Mouse (Mus musculus) intestine, embryonic 15.5 days (tissue): ENCODE data around the gene Fam167b. TPM values are rescaled to one million over a fixed set of nuclear protein-coding genes. Genes with fewer than 3 reads are reported as not detected.
"Not testable (repeated sequence)": the region's sequence is repeated elsewhere in the genome, so short reads cannot be mapped to it uniquely, and the experiment has no call there.

Source experiments
- ATAC-seq: fragments of 200-750 bp; cut with Nextera tagmentation; 2 replicates; pipeline ENCODE4 v1.8.0; 2017; ENCODE audit warnings: moderate TSS enrichment, moderate library complexity
- H3K27ac ChIP-seq: fragments of 300-500 bp; sonication (generic); 2 replicates; pipeline ENCODE4 v1.5.1; 2015; ENCODE audit warnings: mild to moderate bottlenecking, inconsistent platforms
- H3K27me3 ChIP-seq: fragments of 300-500 bp; sonication (generic); replicated peaks from 2 replicates; pipeline ENCODE4 v1.6.1; 2015; ENCODE audit warnings: inconsistent platforms
- H3K36me3 ChIP-seq: fragments of 300-500 bp; sonication (generic); 2 replicates; pipeline ENCODE4 v1.6.1; 2015; ENCODE audit warnings: inconsistent platforms
- H3K4me1 ChIP-seq: fragments of 300-500 bp; sonication (generic); replicated peaks from 2 replicates; pipeline ENCODE4 v1.6.1; 2015; ENCODE audit warnings: inconsistent platforms
- H3K4me2 ChIP-seq: fragments of 300-500 bp; sonication (generic); replicated peaks from 2 replicates; pipeline ENCODE4 v1.6.1; 2015; ENCODE audit warnings: mild to moderate bottlenecking, inconsistent platforms
- H3K4me3 ChIP-seq: fragments of 300-500 bp; sonication (generic); replicated peaks from 2 replicates; pipeline ENCODE4 v1.5.1; 2015; ENCODE audit warnings: inconsistent platforms
- H3K9ac ChIP-seq: fragments of 300-500 bp; sonication (generic); 2 replicates; pipeline ENCODE4 v1.6.1; 2015; ENCODE audit warnings: inconsistent platforms
- H3K9me3 ChIP-seq: fragments of 300-500 bp; sonication (generic); 2 replicates; pipeline ENCODE4 v1.6.1; 2016; ENCODE audit warnings: inconsistent platforms
- WGBS: fragments of 180-500 bp; shearing (Covaris S2); methylation state at CpG from one replicate; pipeline ENCODE4 v1.1.7; 2015; 5-methylcytosine and 5-hydroxymethylcytosine counted together
- polyA plus RNA-seq: library from polyadenylated mRNA; unstranded; fragments of >200 nt; fragmentation: Nextera tagmentation; extraction: Ambion mirVana; gene quantifications from 2 replicates; pipeline ENCODE4 v1.2.1, GENCODE M21; 2015

The Fam167b gene
- polyA plus RNA-seq, 1 experiment from 2014 or later, result 3.0 TPM

GRCm38 (mm10) chr4:129555421-129555861, 22.9 kb downstream of the Fam167b start:
- WGBS, result 6% methylated on average over 16 of the region's 16 CpGs
- Histone ChIP-seq H3K36me3 (no peaks in the 10 kb centered on the region), H3K27ac (no peak overlapping the region), H3K9ac (peak overlapping the region; percentile 51), H3K4me1 (peaks cover 10% of the 10 kb centered on the region), H3K9me3 (no peaks in the 10 kb centered on the region), H3K27me3 (no peaks in the 10 kb centered on the region), H3K4me3 (peak overlapping the region; percentile 46), H3K4me2 (peak overlapping the region; percentile 87)
- ATAC-seq, result peak; percentile 27

GRCm38 (mm10) chr4:129554512-129554911, 23.8 kb downstream of the Fam167b start:
- H3K4me2 ChIP-seq, H3K27me3 ChIP-seq, ATAC-seq, H3K9ac ChIP-seq, H3K36me3 ChIP-seq, H3K27ac ChIP-seq, H3K9me3 ChIP-seq, H3K4me3 ChIP-seq: not testable (repeated sequence)
- WGBS, result 85% methylated on average over 6 of the region's 6 CpGs
- peaks cover 10% of the 10 kb centered on the region for H3K4me1 ChIP-seq

- H3K9ac ChIP-seq, result no peak overlapping the region
- H3K4me3 ChIP-seq, result no peak overlapping the region
- no peaks in the 10 kb centered on the region for H3K27me3 ChIP-seq
- H3K36me3 ChIP-seq, result no peaks in the 10 kb centered on the region
- no peak for ATAC-seq
- H3K4me2 ChIP-seq, result no peak overlapping the region
- H3K4me1 ChIP-seq, result no peaks in the 10 kb centered on the region
- H3K27ac ChIP-seq, result no peak overlapping the region
- 65% methylated on average over 1 of the region's 1 CpGs for WGBS
- no peaks in the 10 kb centered on the region for H3K9me3 ChIP-seq
These were observed 28.1 kb downstream of the Fam167b start for GRCm38 (mm10) chr4:129550295-129550694.

- Histone ChIP-seq H3K9me3 (no peaks in the 10 kb centered on the region), H3K4me2 (no peak overlapping the region), H3K27ac (no peak overlapping the region), H3K4me3 (no peak overlapping the region), H3K9ac (no peak overlapping the region), H3K4me1 (no peaks in the 10 kb centered on the region), H3K27me3 (no peaks in the 10 kb centered on the region), H3K36me3 (no peaks in the 10 kb centered on the region)
- WGBS, result 95% methylated on average over 2 of the region's 2 CpGs
- ATAC-seq, result no peak
These were observed 29.0 kb downstream of the Fam167b start for GRCm38 (mm10) chr4:129549306-129549705.

GRCm38 (mm10) chr4:129547631-129548030, 30.7 kb downstream of the Fam167b start:
- not testable (repeated sequence) for H3K27me3 ChIP-seq, ATAC-seq, H3K4me2 ChIP-seq, H3K9ac ChIP-seq, H3K27ac ChIP-seq, H3K9me3 ChIP-seq, H3K4me3 ChIP-seq, H3K4me1 ChIP-seq, H3K36me3 ChIP-seq
- WGBS, result 85% methylated on average over 4 of the region's 4 CpGs

- H3K4me2 ChIP-seq, result no peak overlapping the region
- H3K27me3 ChIP-seq, result no peaks in the 10 kb centered on the region
- H3K36me3 ChIP-seq, result peaks cover 5% of the 10 kb centered on the region; the same call in 1 of the 2 replicates
- no peak overlapping the region for H3K4me3 ChIP-seq
- peaks cover 17% of the 10 kb centered on the region for H3K4me1 ChIP-seq
- H3K9ac ChIP-seq, result no peak overlapping the region
- H3K27ac ChIP-seq, result no peak overlapping the region
- H3K9me3 ChIP-seq, result no peaks in the 10 kb centered on the region
- ATAC-seq, result no peak
- 86% methylated on average over 4 of the region's 4 CpGs for WGBS
These were observed 34.2 kb downstream of the Fam167b start for GRCm38 (mm10) chr4:129544106-129544505.

- Histone ChIP-seq H3K27ac (peak within 1 kb of the TSS; percentile 84), H3K9ac (peak within 1 kb of the TSS; percentile 92), H3K27me3 (no peaks in the 10 kb centered on the region), H3K4me2 (peak within 1 kb of the TSS; percentile 73), H3K9me3 (no peaks in the 10 kb centered on the region), H3K4me3 (peak within 1 kb of the TSS; percentile 80), H3K4me1 (peaks cover 17% of the 10 kb centered on the region), H3K36me3 (peaks cover 5% of the 10 kb centered on the region; the same call in 1 of the 2 replicates)
- peak; percentile 99 for ATAC-seq
- WGBS, result under 1% methylated on average over 44 of the region's 46 CpGs
These were observed 35.7 kb downstream of the Fam167b start, which contains the start of gene Hdac1 for GRCm38 (mm10) chr4:129542592-129543141. TSS of gene Hdac1 (minus strand) at chr4:129542713.

- Histone ChIP-seq H3K27me3 (no peaks in the 10 kb centered on the region), H3K36me3 (peaks cover 5% of the 10 kb centered on the region; the same call in 1 of the 2 replicates), H3K4me1 (peaks cover 17% of the 10 kb centered on the region), H3K4me2 (peak overlapping the region; percentile 73), H3K9me3 (no peaks in the 10 kb centered on the region), H3K27ac (peak overlapping the region; percentile 84), H3K9ac (peak overlapping the region; percentile 92), H3K4me3 (peak overlapping the region; percentile 80)
- under 1% methylated on average over 30 of the region's 30 CpGs for WGBS
- no peak for ATAC-seq
These were observed 36.3 kb downstream of the Fam167b start for GRCm38 (mm10) chr4:129541868-129542591.

- Histone ChIP-seq H3K27ac (no peak overlapping the region), H3K36me3 (peaks cover 11% of the 10 kb centered on the region), H3K4me2 (no peak overlapping the region), H3K27me3 (no peaks in the 10 kb centered on the region), H3K4me1 (peaks cover 17% of the 10 kb centered on the region), H3K9ac (no peak overlapping the region), H3K4me3 (no peak overlapping the region), H3K9me3 (no peaks in the 10 kb centered on the region)
- no peak for ATAC-seq
- WGBS, result 84% methylated on average over 6 of the region's 6 CpGs
These were observed 38.3 kb downstream of the Fam167b start for GRCm38 (mm10) chr4:129540012-129540411.

- WGBS, result 92% methylated on average over 6 of the region's 6 CpGs
- H3K27ac ChIP-seq, H3K4me3 ChIP-seq, H3K4me1 ChIP-seq, ATAC-seq, H3K9me3 ChIP-seq, H3K9ac ChIP-seq, H3K27me3 ChIP-seq, H3K4me2 ChIP-seq: not testable (repeated sequence)
- H3K36me3 ChIP-seq, result peaks cover 38% of the 10 kb centered on the region
These were observed 49.4 kb downstream of the Fam167b start for GRCm38 (mm10) chr4:129528901-129529300.
